Mouse (Mus musculus) CH12.LX (cell line): ENCODE measurements around the gene Acvr1.

Experiments
- CTCF ChIP-seq, 2 experiments: IDR thresholded peaks in 1 of 2; conservative IDR thresholded peaks in 1 of 2; 2 replicates each; pipeline ENCODE4 v1.5.1; 2011 to 2012; ENCODE audit warnings: low read depth in 2 of 2, low read length in 2 of 2, improper control_type of control experiment in 1 of 2, inconsistent platforms in 1 of 2, mild to moderate bottlenecking in 1 of 2, moderate library complexity in 1 of 2
- EP300 ChIP-seq: IDR thresholded peaks from 2 replicates; pipeline ENCODE4 v1.6.1; 2011; ENCODE audit warnings: low read length, improper control_type of control experiment
- ETS1 ChIP-seq: conservative IDR thresholded peaks from 2 replicates; pipeline ENCODE4 v1.6.1; 2012; ENCODE audit warnings: low read depth, mild to moderate bottlenecking, inconsistent platforms, low read length, improper control_type of control experiment, moderate library complexity
- MAFK ChIP-seq: IDR thresholded peaks from 2 replicates; pipeline ENCODE4 v1.6.1; 2011; ENCODE audit warnings: low read length, improper control_type of control experiment; ENCODE audit not compliant: insufficient replicate concordance
- MAX ChIP-seq: IDR thresholded peaks from 2 replicates; pipeline ENCODE4 v1.6.1; 2011; ENCODE audit warnings: low read length, improper control_type of control experiment
- MXI1 ChIP-seq: IDR thresholded peaks from 2 replicates; pipeline ENCODE4 v1.6.1; 2011; ENCODE audit warnings: mild to moderate bottlenecking, low read depth, low read length, improper control_type of control experiment
- NELFE ChIP-seq: IDR thresholded peaks from 2 replicates; pipeline ENCODE4 v1.6.1; 2011; ENCODE audit warnings: low read depth, low read length, improper control_type of control experiment
- NRF1 ChIP-seq: IDR thresholded peaks from 2 replicates; pipeline ENCODE4 v1.6.1; 2014; ENCODE audit warnings: low read depth, mild to moderate bottlenecking, inconsistent platforms, low read length, improper control_type of control experiment, moderate library complexity
- POLR2A ChIP-seq: IDR thresholded peaks from 2 replicates; pipeline ENCODE4 v1.6.1; 2011; ENCODE audit warnings: low read depth, mild to moderate bottlenecking, improper control_type of control experiment, low read length
- RAD21 ChIP-seq: IDR thresholded peaks from 2 replicates; pipeline ENCODE4 v1.6.1; 2011; ENCODE audit warnings: low read depth, mild to moderate bottlenecking, low read length, improper control_type of control experiment, moderate library complexity
- SIN3A ChIP-seq: IDR thresholded peaks from 2 replicates; pipeline ENCODE4 v1.6.1; 2012; ENCODE audit warnings: low read length, improper control_type of control experiment, inconsistent platforms
- TCF12 ChIP-seq: IDR thresholded peaks from 2 replicates; pipeline ENCODE4 v1.6.1; 2014; ENCODE audit warnings: low read depth, mild to moderate bottlenecking, inconsistent platforms, low read length, improper control_type of control experiment
- ZMIZ1 ChIP-seq: IDR thresholded peaks from 2 replicates; pipeline ENCODE4 v1.6.1; 2012; ENCODE audit warnings: low read depth, mild to moderate bottlenecking, inconsistent platforms, low read length, improper control_type of control experiment
- ZNF384 ChIP-seq: IDR thresholded peaks from 2 replicates; pipeline ENCODE4 v1.6.1; 2012; ENCODE audit warnings: low read depth, low read length, improper control_type of control experiment, inconsistent platforms

GRCm38 (mm10) chr2:58388601-58389000 is 178.4 kb downstream of the Acvr1 start:
- TF ChIP-seq MAX (no peak), RAD21 (no peak), CTCF (conservative IDR thresholded peaks at IDR 0.05 in 1 of 2, IDR thresholded peaks at IDR 0.05 in 1 of 2; ENCODE audit: low read depth in 2 of 2, low read length in 2 of 2) (no peak), TCF12 (no peak), ZMIZ1 (no peak), MAFK (no peak), EP300 (no peak), MXI1 (no peak), SIN3A (no peak), POLR2A (no peak), NELFE (no peak), NRF1 (no peak), ZNF384 (no peak), ETS1 (no peak)
